Mouse (Mus musculus) ES-Bruce4 (cell line): Measurements from ENCODE around the gene Amfr.

Experiments
- CTCF ChIP-seq: IDR thresholded peaks from one replicate; pipeline ENCODE4 v1.8.1; 2011; ENCODE audit warnings: low read depth, low read length
- EP300 ChIP-seq: IDR thresholded peaks from 2 replicates; pipeline ENCODE4 v1.6.1; 2011; ENCODE audit warnings: low read depth, low read length; ENCODE audit not compliant: insufficient read depth
- POLR2A ChIP-seq: IDR thresholded peaks from one replicate; pipeline ENCODE4 v1.8.1; 2011; ENCODE audit warnings: low read length; ENCODE audit not compliant: insufficient read depth

GRCm38 (mm10) chr8:94010101-94010705, 2.4 kb downstream of the Amfr start:
- TF ChIP-seq POLR2A (no peak), CTCF (no peak), EP300 (no peak)
